Mouse (Mus musculus): ENCODE results near the gene Entpd7.

Entpd7 gene

DNA sequence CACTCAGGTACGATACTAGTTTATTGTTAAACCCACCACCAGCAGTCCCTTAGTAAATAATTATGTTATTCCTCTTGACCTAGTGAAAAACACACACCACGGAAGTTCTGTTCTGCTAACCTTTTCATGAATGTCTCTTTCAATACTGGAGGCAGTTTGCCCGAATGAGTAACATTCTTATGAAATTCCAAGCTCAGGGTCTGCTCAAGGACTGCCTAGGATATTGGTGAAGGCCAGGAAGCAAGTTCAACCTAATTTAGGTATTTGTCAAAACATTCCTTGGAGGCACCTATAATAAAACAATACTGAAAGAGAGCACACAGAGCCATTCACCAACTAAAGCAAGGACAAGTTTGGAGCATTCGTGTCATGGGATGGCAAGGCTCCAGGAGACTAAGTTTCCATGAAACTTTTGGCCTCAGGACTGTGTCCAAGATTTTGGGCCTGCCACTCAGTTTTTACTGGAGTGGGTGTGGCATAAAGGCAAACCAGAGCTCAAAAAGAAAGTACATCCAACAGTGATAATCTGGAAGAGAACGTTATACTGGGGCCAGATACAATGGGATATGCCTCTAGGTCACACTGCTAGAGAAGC is 80.0 kb downstream of the Entpd7 start:
- DNase-seq (ENCODE audit: low read depth, low spot score): peak; percentile 35

DNA sequence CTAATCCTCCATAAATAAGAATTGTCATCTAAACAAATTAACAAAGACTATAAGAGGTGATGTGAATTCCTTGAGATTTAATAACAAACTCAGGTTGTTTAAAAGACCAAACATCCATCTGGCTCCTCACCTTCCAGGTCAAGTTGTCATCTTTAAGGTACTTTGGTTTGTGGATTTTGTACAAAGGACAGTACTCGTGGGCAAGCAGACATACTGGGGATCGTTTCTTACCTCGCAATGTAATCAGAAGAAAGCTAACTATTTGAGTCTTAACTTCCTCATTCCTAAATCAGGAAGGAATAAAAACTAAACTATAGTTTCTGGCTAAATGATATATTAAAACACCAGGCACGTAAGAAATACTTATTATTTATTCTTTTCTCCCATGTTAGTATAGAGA is 81.1 kb downstream of the Entpd7 start:
- no peak for DNase-seq (ENCODE audit: low read depth, low spot score)

DNA sequence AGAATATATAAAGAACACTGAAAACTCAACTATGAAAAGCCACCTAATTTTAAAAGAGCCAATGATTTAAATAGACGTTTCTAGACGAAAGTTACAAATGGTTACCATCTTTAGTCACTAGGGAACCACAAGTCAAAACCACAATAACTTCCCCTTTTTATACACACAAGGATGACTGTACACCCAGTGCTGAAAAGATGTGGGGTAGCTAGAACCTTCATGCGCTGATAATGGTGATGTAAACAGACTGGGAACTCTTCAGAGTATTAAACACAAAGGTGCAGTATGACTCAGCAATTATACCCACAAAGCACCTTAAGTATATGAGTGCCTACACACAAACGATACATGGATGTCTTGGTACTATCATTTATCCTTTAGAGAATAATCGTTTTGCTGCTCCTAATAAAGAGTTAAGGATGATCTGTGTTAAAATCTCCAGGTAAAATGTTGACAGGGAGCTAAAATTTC is 82.1 kb downstream of the Entpd7 start:
- peak; percentile 42 for DNase-seq (ENCODE audit: low read depth, low spot score)

- no peak for DNase-seq (ENCODE audit: low read depth, low spot score)
Observed at GRCm38 (mm10) chr19:43772311-43772710, 82.8 kb downstream of the Entpd7 start.

- no peak for DNase-seq (ENCODE audit: low read depth, low spot score)
Observed at GRCm38 (mm10) chr19:43775433-43775832, 86.0 kb downstream of the Entpd7 start.

DNA sequence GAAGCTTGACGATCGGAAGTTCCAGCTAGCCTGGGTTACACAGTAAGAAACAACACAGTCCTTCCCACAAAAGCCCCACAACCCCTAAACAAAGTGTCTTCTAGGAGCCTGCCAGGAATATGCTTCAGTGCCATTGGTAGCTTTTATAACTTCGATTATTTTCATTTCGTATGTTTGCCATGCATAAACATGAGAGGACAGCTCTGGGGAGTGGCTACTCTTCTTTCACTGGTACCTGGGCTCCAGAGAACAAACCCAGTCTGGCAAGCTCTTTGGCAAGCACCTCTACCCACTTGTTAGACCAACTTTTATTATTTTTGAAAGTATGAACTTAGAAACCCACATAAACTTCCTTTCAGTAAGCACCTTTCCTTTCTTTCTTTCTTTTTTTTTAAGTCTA is 87.1 kb downstream of the Entpd7 start:
- DNase-seq (ENCODE audit: low read depth, low spot score): no peak

DNA sequence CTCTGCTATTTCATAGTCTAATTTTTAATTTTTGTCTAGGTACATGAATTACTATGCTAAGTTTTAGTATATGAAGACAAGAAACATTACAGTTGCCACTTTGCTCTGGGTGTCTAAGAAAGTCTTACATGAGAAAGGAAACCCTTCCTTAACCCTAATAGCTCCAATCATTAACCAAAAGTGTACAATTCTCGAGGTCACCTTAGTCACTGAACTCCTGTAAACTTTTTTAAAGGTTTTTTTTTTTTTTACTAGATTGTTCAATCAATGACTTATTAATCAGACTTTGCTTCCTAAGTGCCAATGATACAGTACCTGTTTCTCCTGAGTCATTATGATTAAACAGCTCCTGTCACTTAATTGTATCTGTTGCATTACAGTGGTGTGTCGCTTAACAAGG is 87.8 kb downstream of the Entpd7 start:
- DNase-seq (ENCODE audit: low read depth, low spot score): no peak

DNA sequence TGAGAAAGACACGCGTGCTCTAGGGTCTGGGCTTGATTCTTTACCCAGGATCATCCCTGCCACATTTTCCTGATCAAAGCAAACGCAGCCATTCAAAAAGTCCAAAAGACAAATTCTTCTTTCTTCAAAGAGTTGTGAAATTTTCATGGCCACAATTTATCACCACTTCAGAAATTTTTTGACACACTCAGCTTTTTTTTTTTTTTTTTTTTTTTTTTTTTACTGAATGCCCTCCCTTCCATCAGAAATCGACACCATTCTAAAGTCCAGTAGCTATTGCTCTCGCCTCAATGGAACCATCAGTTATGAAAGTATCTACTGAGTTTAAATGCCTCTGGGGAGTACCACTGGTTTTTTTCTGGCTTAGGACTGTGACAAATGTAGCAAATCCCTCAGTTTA is 90.9 kb downstream of the Entpd7 start:
- DNase-seq (ENCODE audit: low read depth, low spot score): no peak

DNA sequence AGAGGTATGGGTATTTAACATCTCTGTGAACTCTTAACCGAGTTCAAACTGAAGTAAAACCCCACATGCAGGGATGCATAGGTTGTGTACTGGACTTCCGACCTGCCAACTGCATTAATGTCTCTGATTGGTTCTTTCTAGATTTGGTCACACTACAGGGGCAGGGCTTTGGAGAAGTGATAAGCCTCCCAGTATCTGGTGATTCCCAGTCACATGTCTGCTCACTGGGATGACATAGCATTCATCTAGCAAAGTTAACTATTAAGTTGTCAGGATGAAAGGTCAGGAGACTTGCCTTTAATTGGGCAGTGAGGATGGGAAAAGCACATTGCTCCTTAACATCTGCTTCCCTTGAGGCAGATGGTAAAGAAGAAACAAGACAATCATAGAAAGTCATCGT is 92.5 kb downstream of the Entpd7 start, which contains the start of gene Abcc2:
Gene Abcc2, plus strand, starts transcription at position 213 of the 400 bp plus-strand sequence.
- no peak for DNase-seq (ENCODE audit: low read depth, low spot score)

Measured in 3T3-L1 (cell line).